Mouse (Mus musculus): Measurements from ENCODE around the gene Tbl1x. TPM values are rescaled to one million over a fixed set of nuclear protein-coding genes. Genes with fewer than 3 reads are reported as not detected.
A peak's percentile ranks its signal among the peaks of the same experiment; 100 is the strongest.

The Tbl1x gene
- polyA plus RNA-seq, 1 experiment from 2014 or later: 82.8 TPM

- Histone ChIP-seq H3K4me1 (ENCODE audit: insufficient read depth) (no peaks in the 10 kb centered on the region; the same call in 1 of the 2 replicates), H3K27ac (ENCODE audit: low read depth) (no peak overlapping the region), H3K9me3 (ENCODE audit: low read depth, low read length) (no peaks in the 10 kb centered on the region), H3K4me2 (no peak overlapping the region), H3K4me3 (ENCODE audit: low read depth, low read length) (no peak overlapping the region), H3K27me3 (ENCODE audit: insufficient read depth, low read length) (no peaks in the 10 kb centered on the region), H3K36me3 (ENCODE audit: insufficient read depth) (no peaks in the 10 kb centered on the region), H3K9ac (no peak overlapping the region)
- ATAC-seq (ENCODE audit: insufficient read depth): peak; percentile 83; the same call in 1 of the 2 replicates
- DNase-seq: peak; percentile 63
- no peak for TF ChIP-seq CTCF (IDR thresholded peaks at IDR 0.05; ENCODE audit: low read depth)
These were observed 33.2 kb downstream of the Tbl1x start for GRCm38 (mm10) chrX:77544003-77544402.

GRCm38 (mm10) chrX:77544550-77544949 is 33.7 kb downstream of the Tbl1x start:
- no peak overlapping the region for H3K27ac ChIP-seq (ENCODE audit: low read depth)
- no peaks in the 10 kb centered on the region for H3K9me3 ChIP-seq (ENCODE audit: low read depth, low read length)
- no peaks in the 10 kb centered on the region; the same call in 1 of the 2 replicates for H3K4me1 ChIP-seq (ENCODE audit: insufficient read depth)
- H3K27me3 ChIP-seq (ENCODE audit: insufficient read depth, low read length): no peaks in the 10 kb centered on the region
- ATAC-seq (ENCODE audit: insufficient read depth) (no peak), DNase-seq (no peak)
- no peak overlapping the region for H3K9ac ChIP-seq
- H3K36me3 ChIP-seq (ENCODE audit: insufficient read depth): no peaks in the 10 kb centered on the region
- no peak overlapping the region for H3K4me3 ChIP-seq (ENCODE audit: low read depth, low read length)
- WGBS: 61% methylated on average over 4 of the region's 4 CpGs
- H3K4me2 ChIP-seq: no peak overlapping the region
- TF ChIP-seq CTCF (IDR thresholded peaks at IDR 0.05; ENCODE audit: low read depth): no peak

GRCm38 (mm10) chrX:77545362-77546078 is 34.7 kb downstream of the Tbl1x start:
- H3K4me1 ChIP-seq (ENCODE audit: insufficient read depth): no peaks in the 10 kb centered on the region; the same call in 1 of the 2 replicates
- H3K27me3 ChIP-seq (ENCODE audit: insufficient read depth, low read length): no peaks in the 10 kb centered on the region
- H3K4me2 ChIP-seq: no peak overlapping the region
- no peaks in the 10 kb centered on the region for H3K36me3 ChIP-seq (ENCODE audit: insufficient read depth)
- H3K9me3 ChIP-seq (ENCODE audit: low read depth, low read length): no peaks in the 10 kb centered on the region
- no peak overlapping the region for H3K4me3 ChIP-seq (ENCODE audit: low read depth, low read length)
- no peak for DNase-seq
- ATAC-seq (ENCODE audit: insufficient read depth): no peak
- no peak overlapping the region for H3K27ac ChIP-seq (ENCODE audit: low read depth)
- no peak for TF ChIP-seq CTCF (IDR thresholded peaks at IDR 0.05; ENCODE audit: low read depth)
- no peak overlapping the region for H3K9ac ChIP-seq

- Histone ChIP-seq H3K9me3 (ENCODE audit: low read depth, low read length) (no peaks in the 10 kb centered on the region), H3K27ac (ENCODE audit: low read depth) (no peak overlapping the region), H3K4me1 (ENCODE audit: insufficient read depth) (no peaks in the 10 kb centered on the region; the same call in 1 of the 2 replicates), H3K4me3 (ENCODE audit: low read depth, low read length) (no peak overlapping the region), H3K27me3 (ENCODE audit: insufficient read depth, low read length) (no peaks in the 10 kb centered on the region), H3K4me2 (no peak overlapping the region), H3K36me3 (ENCODE audit: insufficient read depth) (no peaks in the 10 kb centered on the region), H3K9ac (no peak overlapping the region)
- 95% methylated on average over 1 of the region's 1 CpGs for WGBS
- DNase-seq (no peak), ATAC-seq (ENCODE audit: insufficient read depth) (no peak)
- TF ChIP-seq CTCF (IDR thresholded peaks at IDR 0.05; ENCODE audit: low read depth): no peak
These were observed 35.6 kb downstream of the Tbl1x start for GRCm38 (mm10) chrX:77546448-77546847.

- Histone ChIP-seq H3K9ac (no peak overlapping the region), H3K4me2 (no peak overlapping the region), H3K27ac (ENCODE audit: low read depth) (no peak overlapping the region), H3K4me1 (ENCODE audit: insufficient read depth) (no peaks in the 10 kb centered on the region; the same call in 1 of the 2 replicates), H3K27me3 (ENCODE audit: insufficient read depth, low read length) (no peaks in the 10 kb centered on the region), H3K36me3 (ENCODE audit: insufficient read depth) (no peaks in the 10 kb centered on the region), H3K9me3 (ENCODE audit: low read depth, low read length) (no peaks in the 10 kb centered on the region), H3K4me3 (ENCODE audit: low read depth, low read length) (no peak overlapping the region)
- ATAC-seq (ENCODE audit: insufficient read depth) (no peak; the same call in 1 of the 2 replicates), DNase-seq (peak; percentile 39)
- TF ChIP-seq CTCF (IDR thresholded peaks at IDR 0.05; ENCODE audit: low read depth): no peak
- WGBS: 76% methylated on average over 1 of the region's 1 CpGs
These were observed 38.1 kb downstream of the Tbl1x start for GRCm38 (mm10) chrX:77548951-77549350.

GRCm38 (mm10) chrX:77550388-77550787 is 39.6 kb downstream of the Tbl1x start:
- H3K4me3 ChIP-seq (ENCODE audit: low read depth, low read length): no peak overlapping the region
- no peaks in the 10 kb centered on the region for H3K36me3 ChIP-seq (ENCODE audit: insufficient read depth)
- no peak overlapping the region for H3K4me2 ChIP-seq
- no peaks in the 10 kb centered on the region for H3K27me3 ChIP-seq (ENCODE audit: insufficient read depth, low read length)
- TF ChIP-seq CTCF (IDR thresholded peaks at IDR 0.05; ENCODE audit: low read depth): no peak
- DNase-seq: no peak
- ATAC-seq (ENCODE audit: insufficient read depth): no peak
- H3K9ac ChIP-seq: no peak overlapping the region
- no peak overlapping the region for H3K27ac ChIP-seq (ENCODE audit: low read depth)
- H3K9me3 ChIP-seq (ENCODE audit: low read depth, low read length): no peaks in the 10 kb centered on the region
- H3K4me1 ChIP-seq (ENCODE audit: insufficient read depth): no peaks in the 10 kb centered on the region

GRCm38 (mm10) chrX:77551306-77551705 is 40.5 kb downstream of the Tbl1x start:
- H3K27me3 ChIP-seq (ENCODE audit: insufficient read depth, low read length): no peaks in the 10 kb centered on the region

More at GRCm38 (mm10) chrX:77551306-77551705, 40.5 kb downstream of the Tbl1x start:
- H3K9ac ChIP-seq: no peak overlapping the region
- no peak for DNase-seq
- no peak overlapping the region for H3K27ac ChIP-seq (ENCODE audit: low read depth)
- no peak overlapping the region for H3K4me3 ChIP-seq (ENCODE audit: low read depth, low read length)
- no peak for ATAC-seq (ENCODE audit: insufficient read depth)
- H3K9me3 ChIP-seq (ENCODE audit: low read depth, low read length): no peaks in the 10 kb centered on the region
- H3K4me2 ChIP-seq: no peak overlapping the region
- no peak for TF ChIP-seq CTCF (IDR thresholded peaks at IDR 0.05; ENCODE audit: low read depth)
- H3K4me1 ChIP-seq (ENCODE audit: insufficient read depth): no peaks in the 10 kb centered on the region
- H3K36me3 ChIP-seq (ENCODE audit: insufficient read depth): no peaks in the 10 kb centered on the region
